Mouse (Mus musculus) fibroblast of lung, adult 2 months (primary cell): ENCODE measurements at regions not wholly inside any gene's neighbourhood (a gene's known extent, or its start where the extent isn't known, plus 50 kb on each side); places are given as distances from the start of the nearest gene placed in this dataset.

Experiments
- DNase-seq: peaks from one replicate; pipeline ENCODE4 v3.0.0-alpha.2; 2011; ENCODE audit warnings: low read depth

GRCm38 (mm10) chr3:139888537-139888936 lies 683.0 kb downstream of the Stpg2 start:
- DNase-seq: no peak

- no peak for DNase-seq
Measured at GRCm38 (mm10) chr3:139890186-139890585, 684.7 kb downstream of the Stpg2 start.

GRCm38 (mm10) chr3:139897894-139898293 lies 692.4 kb downstream of the Stpg2 start:
- DNase-seq: no peak

DNA sequence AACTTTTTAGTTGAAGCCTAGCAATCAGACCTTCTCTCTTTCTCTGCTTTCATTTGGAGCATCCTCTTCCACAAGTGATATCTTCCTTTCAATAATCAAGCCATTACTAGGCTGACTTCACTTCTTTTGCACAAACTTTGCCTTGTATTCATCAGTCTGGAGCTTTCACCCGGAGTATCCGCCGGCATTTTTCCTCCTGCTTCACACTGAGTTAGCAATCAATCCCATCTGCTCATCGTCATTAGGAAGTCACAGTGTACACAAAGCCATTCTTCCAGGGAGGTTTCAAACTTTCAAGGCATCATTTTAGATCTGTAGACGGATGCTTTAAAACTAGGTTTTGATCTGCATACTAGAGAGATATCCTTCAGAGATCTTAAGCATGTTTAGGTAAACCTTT lies 693.7 kb downstream of the Stpg2 start:
- DNase-seq: no peak

GRCm38 (mm10) chr3:139913639-139914330 lies 708.3 kb downstream of the Stpg2 start:
- DNase-seq: no peak

- no peak for DNase-seq
Measured at GRCm38 (mm10) chr3:139922267-139922666, 716.8 kb downstream of the Stpg2 start.

GRCm38 (mm10) chr3:139933039-139933438 lies 727.5 kb downstream of the Stpg2 start:
- no peak for DNase-seq

GRCm38 (mm10) chr3:139946209-139946608 lies 740.7 kb downstream of the Stpg2 start:
- DNase-seq: no peak

DNA sequence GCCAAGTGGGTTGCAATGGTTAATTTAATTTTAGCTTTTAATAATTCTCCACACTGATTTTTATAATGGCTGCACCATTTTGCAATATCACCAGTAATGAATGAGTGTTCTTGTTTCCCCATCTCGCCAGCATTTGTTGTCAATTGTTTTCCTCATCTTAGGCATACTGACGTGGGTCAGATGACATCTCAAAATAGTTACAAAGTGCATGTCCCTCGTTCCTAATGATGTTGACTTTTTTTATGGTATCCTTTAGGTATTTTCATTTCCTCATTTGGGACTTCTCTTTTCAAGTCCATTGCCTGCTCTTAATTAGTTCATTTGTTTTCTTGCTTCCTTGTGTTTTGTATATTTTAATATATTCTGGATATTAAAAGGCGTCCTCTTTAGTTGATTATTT lies 741.8 kb downstream of the Stpg2 start:
- no peak for DNase-seq

DNA sequence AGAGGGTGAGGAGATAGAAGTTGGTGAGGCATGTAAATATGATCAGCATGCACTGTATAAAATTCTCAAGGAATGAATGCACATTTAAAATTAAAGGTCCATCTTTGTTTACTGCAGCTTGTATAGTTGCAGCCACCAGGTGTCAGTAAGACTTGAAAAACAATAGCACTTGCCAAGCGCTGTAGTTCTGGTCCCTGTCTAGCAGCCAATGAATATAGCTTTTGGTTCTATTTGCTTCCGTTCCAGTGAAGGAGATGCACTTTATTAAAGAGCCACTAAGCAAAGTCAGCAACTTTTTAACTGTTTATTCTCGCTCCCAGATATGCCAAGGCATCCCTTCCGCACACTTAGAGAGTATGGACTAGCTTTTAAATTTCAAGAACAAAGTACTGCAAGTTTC lies 743.6 kb downstream of the Stpg2 start:
- DNase-seq: no peak

- no peak for DNase-seq
Measured at GRCm38 (mm10) chr3:139950016-139950705, 744.7 kb downstream of the Stpg2 start.

- no peak for DNase-seq
Measured at GRCm38 (mm10) chr3:139951516-139951915, 746.0 kb downstream of the Stpg2 start.

GRCm38 (mm10) chr3:139978172-139978571 lies 772.7 kb downstream of the Stpg2 start:
- DNase-seq: no peak

DNA sequence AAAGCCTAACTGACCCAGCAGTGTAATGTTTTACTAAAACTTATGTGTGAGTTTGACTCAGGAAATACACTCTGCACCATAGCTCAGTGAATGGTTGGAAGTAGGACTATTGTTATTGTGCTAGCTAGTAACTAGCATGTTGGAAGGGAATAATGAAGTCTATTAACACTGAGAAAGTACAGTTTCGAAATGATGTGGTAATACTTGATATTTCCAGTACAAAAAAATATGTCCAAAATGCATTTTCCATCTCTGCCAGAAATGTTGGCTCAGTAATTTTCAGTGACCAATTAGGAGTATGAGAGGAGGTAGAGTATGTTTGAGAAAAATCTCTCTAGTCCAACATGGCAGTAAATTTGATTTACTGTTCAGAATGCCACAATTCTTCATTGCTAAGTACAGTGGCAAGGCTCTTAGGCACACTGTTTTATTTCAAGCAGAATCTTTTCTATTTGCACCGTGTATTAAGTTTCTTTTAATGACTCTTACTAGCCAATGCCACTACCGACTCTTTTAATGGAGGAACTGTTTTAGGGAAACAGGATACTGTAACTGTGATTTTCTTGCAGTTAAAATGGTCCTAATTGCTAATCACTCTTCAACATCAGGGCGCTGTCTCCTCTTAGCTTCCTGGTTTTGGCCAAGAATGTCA lies 780.5 kb downstream of the Stpg2 start:
- DNase-seq: no peak

GRCm38 (mm10) chr3:139988938-139989337 lies 783.4 kb downstream of the Stpg2 start:
- DNase-seq: no peak

DNA sequence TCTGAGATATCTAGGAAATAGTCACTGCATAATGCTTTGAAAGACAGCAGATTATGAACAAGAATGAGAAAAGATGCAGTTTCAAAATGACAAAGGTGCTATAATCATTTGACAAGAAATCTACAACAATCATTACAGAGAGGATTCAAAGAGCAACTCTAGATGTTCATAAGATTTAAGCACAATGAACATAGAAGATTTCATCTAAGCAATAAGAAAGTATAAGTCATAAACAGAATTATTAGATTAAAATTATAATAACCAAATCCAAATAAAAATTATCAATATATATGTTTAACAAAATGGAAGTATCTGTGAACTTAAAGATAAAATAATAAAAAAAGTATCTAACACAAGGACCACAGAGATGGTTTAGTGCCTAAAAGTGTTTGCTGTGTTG lies 783.9 kb downstream of the Stpg2 start:
- DNase-seq: no peak

DNA sequence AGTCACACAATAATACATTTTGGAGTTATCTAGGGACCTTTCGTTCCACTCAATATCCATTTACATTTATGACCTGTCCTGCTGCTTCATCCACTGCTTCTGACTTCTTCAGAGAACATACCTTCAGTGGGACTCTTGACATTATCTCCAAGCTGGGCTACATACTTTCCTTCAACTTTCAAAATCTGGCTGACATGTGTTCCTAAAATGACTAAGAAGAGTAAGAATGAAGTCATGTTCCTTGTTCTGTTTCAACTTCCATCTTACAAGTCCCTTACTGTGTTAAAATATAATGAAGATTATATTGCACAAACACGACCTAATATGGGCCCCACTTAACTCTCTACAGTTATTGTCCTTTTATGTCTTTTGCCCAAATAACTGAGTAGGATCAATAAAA lies 807.0 kb downstream of the Stpg2 start:
- DNase-seq: no peak

GRCm38 (mm10) chr3:140034101-140034500 lies 828.6 kb downstream of the Stpg2 start:
- DNase-seq: no peak

DNA sequence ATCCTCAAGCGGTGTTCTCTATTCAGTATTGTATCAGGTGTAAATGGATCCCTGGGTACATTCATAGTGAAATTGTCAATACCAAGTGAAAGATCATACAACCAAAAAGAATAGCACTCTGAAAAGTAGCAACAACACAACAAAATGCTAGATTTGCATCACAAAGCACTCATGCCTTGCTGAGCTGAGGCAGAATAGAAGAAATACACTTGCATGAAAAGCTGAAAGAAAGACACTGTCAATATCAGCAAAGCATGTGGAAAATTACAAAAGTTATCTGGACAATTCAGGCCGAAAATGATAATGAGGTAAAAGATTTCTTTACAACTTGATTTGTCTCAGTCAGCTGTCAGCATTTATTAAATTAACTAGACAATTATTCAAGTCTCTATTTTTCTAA lies 829.6 kb downstream of the Stpg2 start:
- no peak for DNase-seq

DNA sequence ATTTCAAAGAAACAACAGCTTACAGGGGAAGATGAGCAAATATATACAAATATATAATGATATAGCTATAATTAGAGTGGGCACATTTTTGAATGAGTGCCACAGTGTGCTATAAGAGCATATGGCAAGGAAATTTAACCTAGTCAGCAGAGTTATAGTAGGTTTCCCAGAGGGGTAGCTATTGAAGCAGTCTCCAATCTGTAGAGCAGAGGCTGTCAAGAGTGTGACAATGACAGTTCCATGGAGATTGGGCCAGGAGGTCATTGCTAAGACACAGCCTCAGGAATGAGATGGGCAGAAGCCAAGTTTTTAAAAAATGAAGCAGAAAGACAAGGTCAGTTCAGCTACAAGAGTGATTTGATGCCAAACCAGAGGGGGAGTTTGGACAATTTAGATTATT lies 839.4 kb downstream of the Stpg2 start:
- no peak for DNase-seq

DNA sequence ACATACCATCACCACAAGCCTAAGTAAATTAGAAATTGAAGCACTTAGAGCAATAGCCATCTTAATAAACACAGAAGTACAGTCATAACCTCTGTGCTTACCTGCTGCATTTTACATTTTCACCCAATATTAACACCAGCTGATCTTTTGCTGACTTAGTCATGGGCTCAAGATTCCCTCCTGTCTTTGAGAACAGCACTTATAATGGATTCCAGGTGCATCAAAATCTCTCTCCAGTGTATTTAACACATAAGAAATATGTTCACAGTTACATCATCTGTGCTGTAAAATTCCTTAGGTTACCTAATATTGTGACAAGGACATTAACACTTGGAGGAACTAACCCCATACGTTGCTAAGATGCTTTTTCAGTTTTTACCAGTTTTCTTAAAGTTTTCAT lies 849.1 kb downstream of the Stpg2 start:
- DNase-seq: no peak

DNA sequence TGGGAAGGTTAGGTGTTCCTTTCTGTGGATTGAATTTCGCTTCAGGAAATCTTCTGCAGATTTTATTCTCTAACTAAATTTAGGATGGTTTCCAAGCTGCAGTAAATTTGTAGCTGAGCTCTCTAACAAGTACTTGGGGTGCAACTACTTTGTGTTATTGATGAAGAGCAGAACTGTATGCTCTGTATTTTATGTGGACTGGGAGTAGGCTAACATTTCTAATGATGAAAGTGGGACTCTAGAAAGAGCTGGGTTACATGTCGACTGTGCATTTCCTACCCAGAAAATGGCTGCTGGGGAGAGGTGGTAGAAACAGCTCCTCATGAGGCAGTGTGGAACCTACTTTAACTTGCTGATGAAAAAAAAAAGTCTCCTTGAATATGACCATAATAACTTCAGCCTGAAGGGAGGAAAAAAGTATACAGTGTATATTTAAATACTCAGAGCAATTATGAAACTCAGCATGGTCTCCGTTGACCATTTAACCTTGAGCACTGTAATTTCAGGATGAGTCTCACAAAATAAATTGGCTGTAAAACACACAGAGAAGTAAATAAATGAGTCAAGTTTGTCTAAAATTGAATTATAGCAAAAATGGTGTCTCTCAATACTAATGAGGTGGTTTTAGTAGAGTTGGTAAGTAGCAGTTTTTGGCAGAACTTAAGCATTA lies 852.6 kb downstream of the Stpg2 start:
- DNase-seq: no peak

GRCm38 (mm10) chr3:140059102-140059501 lies 853.6 kb downstream of the Stpg2 start:
- DNase-seq: no peak
